Mouse (Mus musculus) C2C12 (cell line): ENCODE results near the gene Gfod2.

ENCODE experiments used
- CTCF ChIP-seq: IDR thresholded peaks from one replicate; pipeline ENCODE4 v1.5.1; 2011; ENCODE audit not compliant: control insufficient read depth, insufficient read depth, insufficient read length
- MYOD1 ChIP-seq: IDR thresholded peaks from one replicate; pipeline ENCODE4 v1.6.1; 2011; ENCODE audit warnings: low read depth; ENCODE audit not compliant: control insufficient read depth, insufficient read length

DNA sequence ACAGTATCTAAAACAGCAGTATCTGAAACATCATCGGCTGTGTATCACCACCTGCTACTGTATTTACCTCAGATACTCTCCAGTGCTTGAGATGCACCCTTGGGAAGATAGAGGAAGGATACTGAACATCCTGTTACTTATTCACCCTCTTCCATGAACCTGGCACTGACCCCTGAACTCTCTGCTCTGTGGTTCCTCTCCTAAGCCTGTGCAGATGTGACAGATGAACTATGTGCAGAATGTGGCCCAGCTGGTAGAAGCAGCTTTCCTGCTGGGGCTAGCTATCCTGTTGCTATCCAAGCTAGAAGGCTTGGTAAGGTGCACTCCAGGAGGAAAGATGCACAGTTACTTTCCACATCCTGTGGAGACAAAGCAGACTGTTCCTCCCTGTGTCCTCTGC, 34.9 kb upstream of the Gfod2 start:
- TF ChIP-seq CTCF, result no peak
- TF ChIP-seq MYOD1, result no peak
